Mouse (Mus musculus) spleen, postnatal 4 days (tissue): ENCODE results near the gene BC049762.

Experiments used
- DNase-seq, 2 experiments: peaks; one replicate each; pipeline ENCODE4 v3.0.0; 2022; ENCODE audit warnings: low spot score in 2 of 2

Gene BC049762

GRCm38 (mm10) chr11:51219396-51219980 lies 43.4 kb downstream of the BC049762 start:
- DNase-seq, result no peak

GRCm38 (mm10) chr11:51214021-51214420 lies 48.8 kb downstream of the BC049762 start:
- DNase-seq, result no peak

GRCm38 (mm10) chr11:51211426-51211825 lies 51.4 kb downstream of the BC049762 start:
- no peak for DNase-seq

- DNase-seq, result no peak
These were observed 55.1 kb downstream of the BC049762 start for GRCm38 (mm10) chr11:51207758-51208157.
